Mouse (Mus musculus) thymus, postnatal 10 days (tissue): ENCODE data around the gene Ube2q2.
"Not testable (repeated sequence)": the region's sequence is repeated elsewhere in the genome, so short reads cannot be mapped to it uniquely, and the experiment has no call there.

Source experiments
- DNase-seq, 2 experiments: peaks; one replicate each; pipeline ENCODE4 v3.0.0; 2021; ENCODE audit warnings: low spot score in 2 of 2

The Ube2q2 gene

DNA sequence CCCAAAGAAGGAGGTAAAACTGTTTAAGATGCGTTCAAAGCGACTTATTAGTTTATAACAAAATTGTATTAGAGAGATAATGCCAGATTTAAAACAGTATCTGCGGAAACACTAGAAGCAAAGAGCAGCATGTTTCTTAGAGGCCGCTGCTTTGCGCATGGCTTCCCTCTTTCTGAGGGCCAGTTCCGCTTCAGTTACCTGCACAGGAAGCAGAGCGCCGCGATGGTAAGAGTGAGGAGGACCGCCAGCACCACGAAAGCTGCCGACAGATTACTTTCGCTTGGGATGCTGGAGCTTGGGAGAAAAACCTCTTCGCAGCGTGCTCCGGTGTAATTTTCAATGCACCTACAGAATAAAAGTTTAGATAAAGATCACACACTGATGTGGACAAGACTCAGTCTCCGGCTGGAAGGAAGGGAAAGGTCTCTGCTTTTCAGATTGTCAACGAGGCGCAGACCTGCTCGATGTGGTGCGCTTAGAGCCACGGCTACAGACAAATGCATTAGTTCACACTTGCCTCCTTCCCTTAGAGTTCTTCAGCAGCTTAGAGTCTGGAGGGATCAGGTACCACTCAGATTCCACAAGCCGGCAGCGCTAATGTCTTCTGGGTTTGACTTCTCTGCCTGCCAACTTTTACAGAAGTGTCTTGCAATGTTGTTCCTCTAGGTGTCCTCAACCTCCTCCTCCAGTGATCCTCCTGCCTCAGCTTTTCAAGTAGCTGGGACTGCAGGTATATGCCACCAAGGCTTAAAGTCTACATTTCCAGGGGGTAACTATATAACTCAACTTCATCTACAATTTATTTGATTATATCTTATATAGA is 93.4 kb downstream of the Ube2q2 start:
- DNase-seq: peak; percentile 9 to 32

GRCm38 (mm10) chr9:55243280-55243679 is 94.6 kb downstream of the Ube2q2 start:
- no peak for DNase-seq

- no peak for DNase-seq
Measured at GRCm38 (mm10) chr9:55244079-55244478, 95.4 kb downstream of the Ube2q2 start.

GRCm38 (mm10) chr9:55245057-55245750 is 96.5 kb downstream of the Ube2q2 start:
- not testable (repeated sequence) for DNase-seq

GRCm38 (mm10) chr9:55246440-55246839 is 97.8 kb downstream of the Ube2q2 start:
- no peak for DNase-seq

GRCm38 (mm10) chr9:55246918-55247317 is 98.3 kb downstream of the Ube2q2 start:
- no peak for DNase-seq

- no peak for DNase-seq
Measured at GRCm38 (mm10) chr9:55248465-55248864, 99.8 kb downstream of the Ube2q2 start.

DNA sequence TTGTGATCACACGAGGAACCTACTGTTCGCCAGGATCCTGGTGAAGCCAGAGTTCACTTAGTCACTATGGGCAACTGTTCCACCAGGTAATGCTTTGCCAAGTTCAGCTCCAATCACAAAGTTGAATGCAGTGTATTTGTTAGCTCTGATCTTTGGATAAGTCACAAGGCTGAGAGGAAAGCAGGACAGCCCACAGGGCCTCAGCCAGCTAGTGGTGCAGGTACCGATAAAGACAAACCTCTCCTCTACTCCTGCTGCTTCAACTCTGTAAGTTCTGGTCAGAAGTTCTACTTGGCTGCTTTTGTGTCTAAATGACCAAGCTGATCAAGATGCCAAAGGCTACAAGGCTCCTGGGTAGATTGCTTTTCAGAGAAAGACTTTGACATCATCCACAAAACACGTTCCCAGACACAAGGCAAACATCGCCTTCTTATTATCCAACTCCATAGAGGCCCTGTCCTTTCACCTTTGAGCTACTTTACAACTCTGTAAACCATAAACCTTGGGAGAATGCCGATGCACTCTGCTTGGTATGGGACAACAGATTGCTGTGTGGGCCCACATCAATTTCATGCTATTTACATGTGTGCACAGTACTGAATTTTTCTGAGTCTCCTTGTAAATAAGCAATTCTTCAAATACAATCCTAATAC is 102.1 kb downstream of the Ube2q2 start:
- DNase-seq: no peak

- not testable (repeated sequence) for DNase-seq
Measured at GRCm38 (mm10) chr9:55252097-55252496, 103.4 kb downstream of the Ube2q2 start.

DNA sequence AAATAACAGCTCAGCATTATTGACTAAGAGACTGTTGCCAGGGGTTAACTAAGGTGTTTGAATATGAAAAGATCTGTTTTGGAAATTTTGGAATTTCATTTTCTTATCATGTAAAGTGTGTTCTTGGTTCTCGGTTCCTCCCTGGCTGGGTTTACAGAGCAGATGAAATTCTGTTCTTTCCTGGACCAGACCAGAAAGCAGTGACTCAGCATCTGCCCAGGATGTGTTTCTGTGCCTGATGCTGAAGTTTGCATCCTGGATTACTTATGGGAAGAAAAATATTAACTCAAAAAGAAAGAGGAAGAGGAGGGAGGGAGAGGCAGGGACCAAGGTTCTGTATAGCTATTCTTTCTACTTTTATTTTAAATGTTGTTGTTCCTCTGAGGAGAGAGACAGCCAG is 105.2 kb downstream of the Ube2q2 start:
- DNase-seq: no peak

GRCm38 (mm10) chr9:55255056-55255455 is 106.4 kb downstream of the Ube2q2 start:
- no peak for DNase-seq

DNA sequence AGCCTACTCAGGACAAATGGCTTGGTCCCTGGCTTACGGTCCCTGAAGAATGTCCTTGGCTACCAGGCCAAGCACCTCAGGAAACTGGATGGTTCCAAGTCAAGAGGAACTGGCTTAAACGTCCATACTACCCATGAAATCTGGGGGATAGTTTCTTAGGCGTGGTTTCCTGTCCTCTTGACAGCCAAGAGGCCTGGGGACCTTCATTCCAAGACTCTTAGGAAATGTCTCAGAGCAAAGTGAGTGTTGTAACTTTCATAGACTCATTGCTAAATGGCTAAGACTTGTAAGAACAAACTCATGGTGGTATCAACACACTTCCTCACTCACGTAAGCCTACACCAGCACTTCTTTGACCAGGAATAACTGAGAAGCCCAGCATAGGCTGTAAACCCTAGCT is 107.0 kb downstream of the Ube2q2 start:
- DNase-seq: no peak

DNA sequence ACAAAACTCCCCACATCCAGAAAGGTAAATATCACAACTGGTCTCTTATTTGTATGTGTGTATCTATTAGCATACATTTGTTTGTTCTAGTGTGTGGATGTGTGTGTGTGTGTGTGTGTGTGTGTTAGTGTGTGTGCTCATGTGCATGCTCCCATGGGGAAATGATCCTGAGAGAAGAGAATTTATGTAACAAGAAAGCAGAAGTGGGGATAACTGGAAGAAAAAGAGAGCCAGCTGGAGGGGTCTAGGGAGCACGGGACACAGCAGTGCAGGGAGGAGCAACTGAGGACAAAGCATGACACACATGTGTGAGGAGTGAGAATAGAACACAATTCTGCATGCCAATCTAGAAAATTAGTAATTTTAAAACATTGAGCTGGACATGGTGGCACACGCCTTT is 108.5 kb downstream of the Ube2q2 start:
- no peak for DNase-seq
